Mouse (Mus musculus): ENCODE results near the gene Opa1. TPM values are rescaled to one million over a fixed set of nuclear protein-coding genes. Genes with fewer than 3 reads are reported as not detected.

Gene Opa1
- total RNA-seq, 2 experiments from 2014 or later, result 118 to 126 TPM

DNA sequence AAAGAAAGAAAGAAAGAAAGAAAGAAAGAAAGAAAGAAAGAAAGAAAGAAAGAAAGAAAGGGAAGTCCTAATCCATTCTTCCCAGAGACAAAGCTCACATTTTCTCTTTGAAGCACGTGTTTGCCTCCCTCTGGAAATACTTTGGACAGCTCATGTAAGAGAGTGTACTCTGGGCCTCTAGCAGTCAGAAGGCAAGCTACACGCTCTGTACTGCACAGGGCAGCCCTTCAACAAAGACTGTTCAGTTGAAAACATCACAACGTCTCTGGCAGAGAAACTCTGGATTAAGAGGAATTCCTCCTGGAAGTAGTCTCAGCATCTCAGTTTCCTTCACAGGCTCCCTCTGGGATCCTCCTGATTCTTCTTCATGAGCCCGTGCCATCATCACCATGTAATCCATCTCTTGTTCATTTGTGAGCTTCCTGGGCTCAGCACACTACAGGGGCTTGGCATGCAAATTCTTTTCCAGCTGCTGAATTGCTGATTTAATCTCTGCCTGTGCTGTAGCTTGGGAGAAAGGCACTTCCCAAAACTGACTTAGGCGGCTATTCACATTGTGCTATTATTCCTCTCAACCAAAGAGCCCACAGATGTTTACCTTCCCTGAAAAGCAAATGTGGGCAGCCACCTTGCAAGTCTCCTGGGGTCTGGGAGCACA is 114.0 kb downstream of the Opa1 start:
- no peak for DNase-seq

DNA sequence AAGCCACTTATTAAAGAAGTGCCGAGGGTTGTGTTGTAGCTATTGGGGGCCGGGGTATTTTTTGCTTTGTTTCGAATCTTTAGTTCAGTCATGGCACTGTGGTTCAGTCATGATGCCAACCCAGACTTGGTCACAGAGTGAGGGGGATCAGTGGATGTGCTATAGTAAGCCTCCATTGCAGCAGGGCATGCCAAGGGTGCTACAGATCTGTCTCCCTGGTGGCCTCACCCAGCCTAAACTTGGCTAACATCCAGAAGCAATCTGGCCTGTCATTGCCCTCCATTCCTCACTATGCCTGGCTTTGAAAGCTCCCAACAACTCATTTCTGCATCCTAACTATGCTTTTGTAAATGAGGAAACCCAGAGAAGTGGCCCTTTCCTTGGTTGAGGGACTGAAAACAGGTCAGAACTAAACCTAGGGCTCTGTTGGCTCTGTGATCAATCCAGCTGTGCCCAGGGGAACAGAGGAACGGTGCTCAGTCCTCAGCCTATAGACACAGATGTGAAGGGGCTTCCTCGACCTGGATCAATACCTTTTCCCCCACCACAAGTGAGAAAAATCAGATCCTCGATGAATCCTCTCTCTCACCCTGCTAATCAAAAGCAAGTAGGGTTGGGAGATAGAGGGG is 114.8 kb downstream of the Opa1 start:
- no peak for DNase-seq

DNA sequence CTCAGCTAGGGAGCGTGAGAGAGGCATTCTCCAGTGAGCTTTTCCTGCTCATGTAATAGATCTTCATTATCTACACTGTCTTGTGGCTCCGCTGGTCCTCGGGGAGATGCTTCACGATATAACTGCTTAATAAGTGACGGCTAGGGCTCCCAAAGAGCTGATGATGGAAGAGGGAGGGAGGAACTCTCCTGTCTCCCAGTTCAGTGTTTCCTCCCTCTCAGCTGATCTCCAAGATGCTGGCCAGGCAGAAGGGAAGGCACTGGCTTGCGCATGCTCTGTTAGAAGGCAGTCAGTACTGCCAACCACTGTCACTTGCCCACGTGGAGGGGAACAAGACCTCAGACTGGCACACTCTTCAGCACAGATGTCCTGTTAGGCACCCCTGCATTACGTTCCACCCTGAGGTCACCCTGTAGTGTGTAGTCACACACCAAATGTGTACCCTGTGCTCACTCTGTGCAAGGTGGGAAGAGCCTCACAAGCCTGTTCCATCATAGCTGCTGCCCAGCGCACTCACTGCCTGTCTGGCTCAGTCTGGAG is 115.4 kb downstream of the Opa1 start:
- DNase-seq, result no peak

Other genes with a start within 250 kb of the Opa1 start
- not detected for gene Atp13a5, start 200.6 kb upstream of the Opa1 start, total RNA-seq (2021)
- gene Atp13a4, start 34.5 kb upstream of the Opa1 start, total RNA-seq (2021), result not detected